Comparison of ENCODE assay signal across 31 mouse cellular contexts in genomic region chr4:33377642-33378041, GRCm38 (mm10).
A peak's percentile ranks its signal among the peaks of the same experiment; 100 is the strongest.
DNase-seq lines count a peak whose midpoint lies in the region; ATAC-seq and TF ChIP-seq lines count a peak whose summit lies in the region.
"Had no signal": no experiment of that assay in that cellular context is flagged by ENCODE, and none has a peak within 500 bp of the region (broad histone marks: within the 10 kb centered on the region; RNA-seq: fewer than 3 reads in every experiment).

No protein-coding gene starts in this region.

- H3K4me1 ChIP-seq in kidney, embryonic 15.5 days, result no peaks in the 10 kb centered on the region
- peaks cover 3% of the 10 kb centered on the region for H3K4me1 ChIP-seq in ES-Bruce4 (ENCODE audit: control insufficient read depth, insufficient read depth, low read length)
- H3K4me1 ChIP-seq in stomach, embryonic 16.5 days (ENCODE audit: control insufficient read depth, insufficient read depth, low read length), result no peaks in the 10 kb centered on the region
- H3K4me1 ChIP-seq: embryonic facial prominence, embryonic 13.5 days; hindbrain, embryonic 15.5 days; limb, embryonic 10.5 days; limb, embryonic 15.5 days; neural tube, embryonic 12.5 days had no signal

- TF ChIP-seq CTCF in ES-Bruce4 (IDR thresholded peaks at IDR 0.05; ENCODE audit: low read depth, low read length), result no peak

- no peaks in the 10 kb centered on the region for H3K27me3 ChIP-seq in kidney, embryonic 15.5 days
- H3K27me3 ChIP-seq in ES-Bruce4 (ENCODE audit: control insufficient read depth, insufficient read depth, low read length, poor library complexity, severe bottlenecking), result no peaks in the 10 kb centered on the region
- no peaks in the 10 kb centered on the region for H3K27me3 ChIP-seq in stomach, embryonic 16.5 days (ENCODE audit: control insufficient read depth, insufficient read depth, low read length)
- H3K27me3 ChIP-seq: embryonic facial prominence, embryonic 13.5 days; heart, embryonic 13.5 days; hindbrain, embryonic 15.5 days; limb, embryonic 15.5 days; liver, embryonic 13.5 days; neural tube, embryonic 12.5 days had no signal

- ATAC-seq in kidney, embryonic 15.5 days (replicated peaks; ENCODE audit: low FRiP score), result 0 out of 2 replicates have a peak, but pooled peaks have one; percentile 46
- no peak for ATAC-seq in stomach, embryonic 16.5 days (ENCODE audit: insufficient read depth, low FRiP score)
- no peak for ATAC-seq in megakaryocyte-erythroid progenitor cell, adult 5-6 weeks (replicated peaks; ENCODE audit: low FRiP score, low TSS enrichment, poor library complexity, severe bottlenecking)
- ATAC-seq: forebrain, embryonic 16.5 days; inflammation-experienced regulatory T-cells, adult 6 months had no signal

- H3K36me3 ChIP-seq in kidney, embryonic 15.5 days, result peaks cover 5% of the 10 kb centered on the region; the same call in 1 of the 2 replicates
- H3K36me3 ChIP-seq in ES-Bruce4 (ENCODE audit: control insufficient read depth, insufficient read depth, low read length, poor library complexity, severe bottlenecking), result peaks cover 9% of the 10 kb centered on the region
- H3K36me3 ChIP-seq in stomach, embryonic 16.5 days (ENCODE audit: control insufficient read depth, insufficient read depth, low read length), result no peaks in the 10 kb centered on the region

- no peak overlapping the region for H3K27ac ChIP-seq in kidney, embryonic 15.5 days
- H3K27ac ChIP-seq in ES-Bruce4 (ENCODE audit: insufficient read depth, low read length), result peak overlapping the region; percentile 97
- peak overlapping the region; percentile 43; the same call in 1 of the 2 replicates for H3K27ac ChIP-seq in stomach, embryonic 16.5 days (ENCODE audit: low read length)
- H3K27ac ChIP-seq: embryonic facial prominence, embryonic 13.5 days; gastrocnemius, adult 2 months; heart, embryonic 13.5 days; hindbrain, embryonic 15.5 days; layer of hippocampus, adult 2 months; limb, embryonic 10.5 days; limb, embryonic 15.5 days; liver, embryonic 13.5 days; neural tube, embryonic 12.5 days had no signal

- no peak for TF ChIP-seq POLR2A in ES-Bruce4 (IDR thresholded peaks at IDR 0.05; ENCODE audit: insufficient read depth, low read length)

- no peak overlapping the region for H3K4me3 ChIP-seq in kidney, embryonic 15.5 days (replicated peaks)
- H3K4me3 ChIP-seq in ES-Bruce4 (ENCODE audit: low read depth, low read length), result no peak overlapping the region
- H3K4me3 ChIP-seq in stomach, embryonic 16.5 days (replicated peaks; ENCODE audit: low read length), result no peak overlapping the region
- H3K4me3 ChIP-seq: embryonic facial prominence, embryonic 13.5 days; erythroblast, embryonic 14.5 days; gastrocnemius, adult 2 months; heart, embryonic 13.5 days; hindbrain, embryonic 15.5 days; layer of hippocampus, adult 2 months; limb, embryonic 10.5 days; limb, embryonic 15.5 days; liver, embryonic 13.5 days; myocyte; neural tube, embryonic 12.5 days had no signal

- no peak overlapping the region for H3K4me2 ChIP-seq in kidney, embryonic 15.5 days
- H3K4me2 ChIP-seq in stomach, embryonic 16.5 days (ENCODE audit: low read depth, low read length), result no peak overlapping the region
- H3K4me2 ChIP-seq: embryonic facial prominence, embryonic 13.5 days; heart, embryonic 13.5 days; hindbrain, embryonic 15.5 days; limb, embryonic 15.5 days; liver, embryonic 13.5 days; midbrain, embryonic 11.5 days; neural tube, embryonic 12.5 days had no signal

- H3K9me3 ChIP-seq in kidney, embryonic 15.5 days (replicated peaks), result no peaks in the 10 kb centered on the region
- H3K9me3 ChIP-seq in ES-Bruce4 (replicated peaks; ENCODE audit: control insufficient read depth, insufficient read depth, low read length, poor library complexity, severe bottlenecking), result no peaks in the 10 kb centered on the region
- no peaks in the 10 kb centered on the region for H3K9me3 ChIP-seq in stomach, embryonic 16.5 days (replicated peaks; ENCODE audit: control insufficient read depth, low read length)
- H3K9me3 ChIP-seq: embryonic facial prominence, embryonic 13.5 days; heart, embryonic 13.5 days; hindbrain, embryonic 15.5 days; limb, embryonic 10.5 days; limb, embryonic 15.5 days; liver, embryonic 13.5 days; neural tube, embryonic 12.5 days had no signal

- no peak for DNase-seq in kidney, postnatal 14 days
- peak; percentile 83 for DNase-seq in R1 (ENCODE audit: low read depth, low spot score)
- DNase-seq in left cerebral cortex, adult 11 months (ENCODE audit: low spot score), result no peak
- DNase-seq: adrenal gland, postnatal 14 days; cerebellum, adult 8-10 months; cerebellum, postnatal 25 days; gastrocnemius, adult 2 months; heart, postnatal 10 days; kidney, adult 2 months; liver, embryonic 13.5 days; lung, adult 18-20 months; lung, postnatal 14 days; right cerebral cortex, adult 18-20 months; spleen, adult 18-20 months; thymus, postnatal 4 days had no signal

- TF ChIP-seq EP300 in ES-Bruce4 (IDR thresholded peaks at IDR 0.05; ENCODE audit: insufficient read depth, low read depth, low read length), result peak; percentile 60; the same call in 1 of the 2 replicates

- H3K9ac ChIP-seq in kidney, embryonic 15.5 days, result no peak overlapping the region
- no peak overlapping the region for H3K9ac ChIP-seq in ES-Bruce4 (ENCODE audit: low read depth, poor library complexity, severe bottlenecking)
- H3K9ac ChIP-seq in stomach, embryonic 16.5 days (ENCODE audit: low read length), result no peak overlapping the region
- H3K9ac ChIP-seq: embryonic facial prominence, embryonic 13.5 days; heart, embryonic 13.5 days; hindbrain, embryonic 15.5 days; limb, embryonic 15.5 days; liver, embryonic 13.5 days; neural tube, embryonic 12.5 days had no signal
